Mouse (Mus musculus) myocyte (in vitro differentiated cells): ENCODE results near the gene Rpl10a.

Experiments used
- E2F4 ChIP-seq: IDR thresholded peaks from one replicate; pipeline ENCODE4 v1.6.1; 2011; ENCODE audit warnings: mild to moderate bottlenecking, control low read depth, moderate library complexity; ENCODE audit not compliant: insufficient read depth
- REST ChIP-seq: IDR thresholded peaks from one replicate; pipeline ENCODE4 v1.6.1; 2011; ENCODE audit warnings: mild to moderate bottlenecking, control low read depth, moderate library complexity; ENCODE audit not compliant: insufficient read depth, insufficient read length
- TCF12 ChIP-seq: IDR thresholded peaks from one replicate; pipeline ENCODE4 v1.6.1; 2011; ENCODE audit warnings: mild to moderate bottlenecking, control low read depth; ENCODE audit not compliant: poor library complexity, insufficient read depth, severe bottlenecking

GRCm38 (mm10) chr17:28369056-28369455 lies 40.8 kb downstream of the Rpl10a start:
- TF ChIP-seq REST (no peak), E2F4 (no peak), TCF12 (no peak)
